Mouse (Mus musculus) MEL (cell line): ENCODE results near the gene Slc15a1. TPM values are rescaled to one million over a fixed set of nuclear protein-coding genes. Genes with fewer than 3 reads are reported as not detected.

Experiments
- DNase-seq: peaks from one replicate; pipeline ENCODE4 v3.0.0; 2011; ENCODE audit warnings: low read depth, low spot score
- H3K27ac ChIP-seq: 2 replicates; pipeline ENCODE4 v1.5.1; 2012; ENCODE audit warnings: low read depth, mild to moderate bottlenecking, control low read depth, low read length, moderate library complexity; ENCODE audit not compliant: control insufficient read depth
- H3K27me3 ChIP-seq, 2 experiments: fragments of 150-350 bp in 1 of 2; sonication (generic) in 1 of 2; 2 replicates each; pipeline ENCODE4 v1.6.1; 2012; ENCODE audit warnings: low read length in 2 of 2, mild to moderate bottlenecking in 2 of 2, improper control_type of control experiment in 1 of 2, moderate library complexity in 1 of 2; ENCODE audit not compliant: insufficient read depth in 2 of 2, control insufficient read depth in 1 of 2
- H3K36me3 ChIP-seq, 2 experiments: 2 replicates each; pipeline ENCODE4 v1.6.1; 2012 to 2014; ENCODE audit warnings: low read length in 2 of 2, improper control_type of control experiment in 1 of 2, inconsistent platforms in 1 of 2, mild to moderate bottlenecking in 1 of 2; ENCODE audit not compliant: insufficient read depth in 2 of 2, control insufficient read depth in 1 of 2
- H3K4me1 ChIP-seq, 2 experiments: fragments of 150-350 bp in 1 of 2; sonication (generic) in 1 of 2; 2 replicates each; pipeline ENCODE4 v1.6.1; 2012; ENCODE audit warnings: low read length in 2 of 2, improper control_type of control experiment in 1 of 2, mild to moderate bottlenecking in 1 of 2; ENCODE audit not compliant: insufficient read depth in 2 of 2, control insufficient read depth in 1 of 2
- H3K4me3 ChIP-seq, 2 experiments: fragments of 150-350 bp in 1 of 2; sonication (generic) in 1 of 2; 2 replicates each; pipeline ENCODE4 v1.5.1; 2012; ENCODE audit warnings: low read depth in 2 of 2, low read length in 2 of 2, mild to moderate bottlenecking in 2 of 2, moderate library complexity in 2 of 2, control low read depth in 1 of 2, improper control_type of control experiment in 1 of 2; ENCODE audit not compliant: control insufficient read depth in 1 of 2, insufficient read depth in 1 of 2
- H3K79me2 ChIP-seq: 2 replicates; pipeline ENCODE4 v1.6.1; 2012; ENCODE audit warnings: mild to moderate bottlenecking, low read length, moderate library complexity; ENCODE audit not compliant: control insufficient read depth, poor library complexity, insufficient read depth
- H3K9ac ChIP-seq: 2 replicates; pipeline ENCODE4 v1.6.1; 2012; ENCODE audit warnings: low read depth, mild to moderate bottlenecking, control low read depth, low read length, moderate library complexity; ENCODE audit not compliant: control insufficient read depth, poor library complexity, severe bottlenecking
- H3K9me3 ChIP-seq: fragments of 150-350 bp; sonication (generic); replicated peaks from 2 replicates; pipeline ENCODE4 v1.6.1; 2012; ENCODE audit warnings: mild to moderate bottlenecking, low read length, improper control_type of control experiment, moderate library complexity; ENCODE audit not compliant: insufficient read depth
- BHLHE40 ChIP-seq: IDR thresholded peaks from 2 replicates; pipeline ENCODE4 v1.6.1; 2012; ENCODE audit warnings: low read depth, mild to moderate bottlenecking, inconsistent platforms, low read length, improper control_type of control experiment, borderline replicate concordance
- CHD2 ChIP-seq: IDR thresholded peaks from 2 replicates; pipeline ENCODE4 v1.6.1; 2011; ENCODE audit warnings: low read length, improper control_type of control experiment
- CTCF ChIP-seq, 3 experiments: IDR thresholded peaks in 2 of 3; conservative IDR thresholded peaks in 1 of 3; 2 replicates each; pipeline ENCODE4 v1.5.1; 2011 to 2012; ENCODE audit warnings: low read length in 3 of 3, low read depth in 2 of 3, mild to moderate bottlenecking in 2 of 3, improper control_type of control experiment in 1 of 3, inconsistent platforms in 1 of 3, mixed read lengths in 1 of 3, moderate library complexity in 1 of 3; ENCODE audit not compliant: control insufficient read depth in 1 of 3, insufficient read depth in 1 of 3, poor library complexity in 1 of 3, severe bottlenecking in 1 of 3
- EP300 ChIP-seq, 2 experiments: IDR thresholded peaks; 2 replicates each; pipeline ENCODE4 v1.6.1; 2011; ENCODE audit warnings: improper control_type of control experiment in 2 of 2, low read length in 2 of 2, low read depth in 1 of 2, mild to moderate bottlenecking in 1 of 2
- ETS1 ChIP-seq: IDR thresholded peaks from 2 replicates; pipeline ENCODE4 v1.6.1; 2012; ENCODE audit warnings: low read depth, mild to moderate bottlenecking, inconsistent platforms, low read length, improper control_type of control experiment, moderate library complexity
- GABPA ChIP-seq: IDR thresholded peaks from 2 replicates; pipeline ENCODE4 v1.6.1; 2012; ENCODE audit warnings: low read depth, mild to moderate bottlenecking, inconsistent platforms, low read length, improper control_type of control experiment, moderate library complexity
- JUND ChIP-seq: IDR thresholded peaks from 2 replicates; pipeline ENCODE4 v1.6.1; 2011; ENCODE audit warnings: low read depth, mild to moderate bottlenecking, improper control_type of control experiment, low read length
- MAFK ChIP-seq: IDR thresholded peaks from 2 replicates; pipeline ENCODE4 v1.6.1; 2011; ENCODE audit warnings: low read depth, mild to moderate bottlenecking, low read length, improper control_type of control experiment, borderline replicate concordance
- MXI1 ChIP-seq: IDR thresholded peaks from 2 replicates; pipeline ENCODE4 v1.6.1; 2011; ENCODE audit warnings: mild to moderate bottlenecking, low read depth, low read length, improper control_type of control experiment
- MYC ChIP-seq: IDR thresholded peaks from 2 replicates; pipeline ENCODE4 v1.6.1; 2011; ENCODE audit warnings: low read depth, mild to moderate bottlenecking, low read length, improper control_type of control experiment, moderate library complexity
- POLR2AphosphoS2 ChIP-seq: IDR thresholded peaks from 2 replicates; pipeline ENCODE4 v1.6.1; 2011; ENCODE audit warnings: low read length, improper control_type of control experiment
- POLR2AphosphoS5 ChIP-seq: IDR thresholded peaks from 2 replicates; pipeline ENCODE4 v1.6.1; 2012; ENCODE audit warnings: low read depth, borderline replicate concordance, mild to moderate bottlenecking, inconsistent platforms, low read length, moderate library complexity, mixed read lengths
- TAL1 ChIP-seq: IDR thresholded peaks from 2 replicates; pipeline ENCODE4 v1.6.1; 2012; ENCODE audit warnings: mild to moderate bottlenecking, inconsistent platforms, low read length, moderate library complexity, mixed read lengths
- TCF12 ChIP-seq: IDR thresholded peaks from 2 replicates; pipeline ENCODE4 v1.6.1; 2014; ENCODE audit warnings: low read depth, mild to moderate bottlenecking, inconsistent platforms, low read length, improper control_type of control experiment, moderate library complexity
- UBTF ChIP-seq: IDR thresholded peaks from 2 replicates; pipeline ENCODE4 v1.6.1; 2012; ENCODE audit warnings: low read depth, mild to moderate bottlenecking, inconsistent platforms, low read length, improper control_type of control experiment, moderate library complexity, borderline replicate concordance; ENCODE audit not compliant: insufficient read depth
- USF2 ChIP-seq, 2 experiments: IDR thresholded peaks; 2 replicates each; pipeline ENCODE4 v1.6.1; 2011 to 2012; ENCODE audit warnings: improper control_type of control experiment in 2 of 2, low read length in 2 of 2, borderline replicate concordance in 1 of 2, inconsistent platforms in 1 of 2, low read depth in 1 of 2, mild to moderate bottlenecking in 1 of 2; ENCODE audit not compliant: insufficient read depth in 1 of 2
- ZC3H11A ChIP-seq: IDR thresholded peaks from 2 replicates; pipeline ENCODE4 v1.6.1; 2012; ENCODE audit warnings: low read depth, mild to moderate bottlenecking, inconsistent platforms, low read length, improper control_type of control experiment
- ZKSCAN1 ChIP-seq: IDR thresholded peaks from 2 replicates; pipeline ENCODE4 v1.6.1; 2012; ENCODE audit warnings: low read depth, mild to moderate bottlenecking, inconsistent platforms, low read length, improper control_type of control experiment, moderate library complexity
- ZNF384 ChIP-seq: IDR thresholded peaks from 2 replicates; pipeline ENCODE4 v1.6.1; 2012; ENCODE audit warnings: low read depth, mild to moderate bottlenecking, inconsistent platforms, low read length, improper control_type of control experiment
- polyA plus RNA-seq, 2 experiments: library from polyadenylated mRNA; stranded (reverse) in 1 of 2; unstranded in 1 of 2; fragments of >175 nt in 1 of 2; fragments of >200 nt in 1 of 2; gene quantifications; 2 replicates each; pipeline versions ENCODE4 v1.2.1 to v1.2.4; 2012; ENCODE audit warnings: low replicate concordance in 2 of 2, low read depth in 1 of 2; ENCODE audit not compliant: insufficient read length in 2 of 2, insufficient read depth in 1 of 2, missing spikeins in 1 of 2
- total RNA-seq: library from RNA; depleted of rRNA; stranded (reverse); fragments of 300-350 nt; gene quantifications from 2 replicates; pipeline ENCODE4 v1.2.3, GENCODE M21; 2012

Gene Slc15a1
- total and polyA plus RNA-seq, 3 experiments: not detected

GRCm38 (mm10) chr14:121440807-121441206 lies 64.2 kb downstream of the Slc15a1 start:
- no peak for DNase-seq
- H3K9ac ChIP-seq: no peak overlapping the region
- no peak overlapping the region for H3K27ac ChIP-seq
- H3K4me3 ChIP-seq: no peak overlapping the region
- no peaks in the 10 kb centered on the region for H3K79me2 ChIP-seq
- no peak for TF ChIP-seq ZKSCAN1
- no peak for TF ChIP-seq MXI1
- peak in 1 of 3 experiments; percentile 6; a peak in 2 of 6 replicates for TF ChIP-seq CTCF (IDR thresholded peaks at IDR 0.05 in 2 of 3, conservative IDR thresholded peaks at IDR 0.05 in 1 of 3; ENCODE audit: control insufficient read depth in 1 of 3, insufficient read depth in 1 of 3, low read depth in 2 of 3, low read length in 3 of 3, poor library complexity in 1 of 3, severe bottlenecking in 1 of 3)
- H3K9me3 ChIP-seq: no peaks in the 10 kb centered on the region
- H3K27me3 ChIP-seq: no peaks in the 10 kb centered on the region; a peak in 1 of 4 replicates
- H3K36me3 ChIP-seq: no peaks in the 10 kb centered on the region; a peak in 1 of 4 replicates
- H3K4me1 ChIP-seq: peaks cover 0 to 3% of the 10 kb centered on the region in 2 experiments; a peak in 2 of 4 replicates

GRCm38 (mm10) chr14:121437026-121437425 lies 68.0 kb downstream of the Slc15a1 start:
- no peak overlapping the region for H3K4me3 ChIP-seq
- H3K4me1 ChIP-seq: peaks cover 0 to 6% of the 10 kb centered on the region in 2 experiments; a peak in 2 of 4 replicates
- H3K27ac ChIP-seq: no peak overlapping the region
- no peaks in the 10 kb centered on the region for H3K9me3 ChIP-seq
- H3K36me3 ChIP-seq: no peaks in the 10 kb centered on the region; a peak in 1 of 4 replicates
- H3K27me3 ChIP-seq: no peaks in the 10 kb centered on the region; a peak in 1 of 4 replicates
- H3K79me2 ChIP-seq: no peaks in the 10 kb centered on the region
- peak; percentile 28 for DNase-seq
- H3K9ac ChIP-seq: no peak overlapping the region
- TF ChIP-seq TAL1 (peak; percentile 29; the same call in 1 of the 2 replicates), GABPA (no peak), ZNF384 (no peak)

- no peak overlapping the region for H3K27ac ChIP-seq
- H3K9me3 ChIP-seq: no peaks in the 10 kb centered on the region
- no peaks in the 10 kb centered on the region for H3K79me2 ChIP-seq
- no peaks in the 10 kb centered on the region; a peak in 1 of 4 replicates for H3K27me3 ChIP-seq
- no peak overlapping the region for H3K4me3 ChIP-seq
- peaks cover 0 to 6% of the 10 kb centered on the region in 2 experiments; a peak in 2 of 4 replicates for H3K4me1 ChIP-seq
- H3K9ac ChIP-seq: no peak overlapping the region
- H3K36me3 ChIP-seq: no peaks in the 10 kb centered on the region; a peak in 1 of 4 replicates
- TF ChIP-seq CHD2 (no peak), UBTF (no peak), MAFK (no peak), CTCF (IDR thresholded peaks at IDR 0.05 in 2 of 3, conservative IDR thresholded peaks at IDR 0.05 in 1 of 3; ENCODE audit: control insufficient read depth in 1 of 3, insufficient read depth in 1 of 3, low read depth in 2 of 3, low read length in 3 of 3, poor library complexity in 1 of 3, severe bottlenecking in 1 of 3) (no peak), TCF12 (no peak), ZC3H11A (no peak), USF2 (IDR thresholded peaks at IDR 0.05; ENCODE audit: borderline replicate concordance in 1 of 2, insufficient read depth in 1 of 2, low read depth in 1 of 2, low read length in 2 of 2) (no peak), ETS1 (no peak), POLR2AphosphoS5 (no peak), MYC (no peak), EP300 (IDR thresholded peaks at IDR 0.05; ENCODE audit: low read depth in 1 of 2, low read length in 2 of 2) (no peak), JUND (no peak), BHLHE40 (no peak), POLR2AphosphoS2 (no peak)
- no peak for DNase-seq
Observed at GRCm38 (mm10) chr14:121436455-121436854, 68.6 kb downstream of the Slc15a1 start.
